Mouse (Mus musculus): Measurements from ENCODE around the gene Mgll. TPM values are rescaled to one million over a fixed set of nuclear protein-coding genes. Genes with fewer than 3 reads are reported as not detected.

Gene Mgll
- polyA plus RNA-seq, 1 experiment from 2014 or later = 65.4 TPM

- ATAC-seq = peak; percentile 23; the same call in 1 of the 2 replicates
- WGBS = under 1% methylated on average over 22 of the region's 22 CpGs
Observed at GRCm38 (mm10) chr6:88841514-88841780, 117.2 kb downstream of the Mgll start.

GRCm38 (mm10) chr6:88841781-88842689 lies 117.8 kb downstream of the Mgll start, which contains the start of gene Abtb1:
Gene Abtb1, minus strand, starts transcription at chr6:88841984.
- no peaks in the 10 kb centered on the region for H3K9me3 ChIP-seq (ENCODE audit: control insufficient read depth)
- peaks cover 6% of the 10 kb centered on the region; the same call in 1 of the 2 replicates for H3K4me1 ChIP-seq (replicated peaks; ENCODE audit: control insufficient read depth, insufficient read depth, low read length)
- H3K27ac ChIP-seq (ENCODE audit: low read depth, low read length) = peak within 1 kb of the TSS; percentile 87
- H3K27me3 ChIP-seq (replicated peaks; ENCODE audit: control insufficient read depth, insufficient read depth, low read length) = no peaks in the 10 kb centered on the region
- peak; percentile 84 for TF ChIP-seq CTCF (IDR thresholded peaks at IDR 0.05; ENCODE audit: low read depth)
- H3K9ac ChIP-seq (ENCODE audit: low read depth, low read length) = peak within 1 kb of the TSS; percentile 76
- peaks cover 25% of the 10 kb centered on the region for H3K36me3 ChIP-seq (ENCODE audit: control insufficient read depth, insufficient read depth)
- peak within 1 kb of the TSS; percentile 78 for H3K4me2 ChIP-seq (replicated peaks; ENCODE audit: low read depth)
- peak within 1 kb of the TSS; percentile 93 for H3K4me3 ChIP-seq (ENCODE audit: low read depth, low read length)
- WGBS = under 1% methylated on average over 67 of the region's 72 CpGs
- peak; percentile 94 for ATAC-seq

More at GRCm38 (mm10) chr6:88841514-88841780, 117.2 kb downstream of the Mgll start:
- H3K27ac ChIP-seq (ENCODE audit: low read depth, low read length) = peak overlapping the region; percentile 87
- peaks cover 28% of the 10 kb centered on the region for H3K36me3 ChIP-seq (ENCODE audit: control insufficient read depth, insufficient read depth)
- H3K27me3 ChIP-seq (replicated peaks; ENCODE audit: control insufficient read depth, insufficient read depth, low read length) = no peaks in the 10 kb centered on the region
- H3K9me3 ChIP-seq (ENCODE audit: control insufficient read depth) = no peaks in the 10 kb centered on the region
- TF ChIP-seq CTCF (IDR thresholded peaks at IDR 0.05; ENCODE audit: low read depth) = no peak
- peak overlapping the region; percentile 76 for H3K9ac ChIP-seq (ENCODE audit: low read depth, low read length)
- peaks cover 6% of the 10 kb centered on the region; the same call in 1 of the 2 replicates for H3K4me1 ChIP-seq (replicated peaks; ENCODE audit: control insufficient read depth, insufficient read depth, low read length)
- peak overlapping the region; percentile 78 for H3K4me2 ChIP-seq (replicated peaks; ENCODE audit: low read depth)
- H3K4me3 ChIP-seq (ENCODE audit: low read depth, low read length) = peak overlapping the region; percentile 93

GRCm38 (mm10) chr6:88842731-88843151 lies 118.5 kb downstream of the Mgll start:
- Histone ChIP-seq H3K4me2 (replicated peaks; ENCODE audit: low read depth) (peak overlapping the region; percentile 78), H3K4me3 (ENCODE audit: low read depth, low read length) (peak overlapping the region; percentile 93), H3K27ac (ENCODE audit: low read depth, low read length) (peak overlapping the region; percentile 87), H3K4me1 (replicated peaks; ENCODE audit: control insufficient read depth, insufficient read depth, low read length) (peaks cover 6% of the 10 kb centered on the region; the same call in 1 of the 2 replicates), H3K9ac (ENCODE audit: low read depth, low read length) (peak overlapping the region; percentile 71), H3K27me3 (replicated peaks; ENCODE audit: control insufficient read depth, insufficient read depth, low read length) (no peaks in the 10 kb centered on the region), H3K36me3 (ENCODE audit: control insufficient read depth, insufficient read depth) (peaks cover 20% of the 10 kb centered on the region), H3K9me3 (ENCODE audit: control insufficient read depth) (no peaks in the 10 kb centered on the region)
- TF ChIP-seq CTCF (IDR thresholded peaks at IDR 0.05; ENCODE audit: low read depth) = no peak
- under 1% methylated on average over 32 of the region's 32 CpGs for WGBS
- ATAC-seq = no peak

- Histone ChIP-seq H3K9ac (ENCODE audit: low read depth, low read length) (peak overlapping the region; percentile 71; the same call in 1 of the 2 replicates), H3K27me3 (replicated peaks; ENCODE audit: control insufficient read depth, insufficient read depth, low read length) (no peaks in the 10 kb centered on the region), H3K4me3 (ENCODE audit: low read depth, low read length) (peak overlapping the region; percentile 93; the same call in 1 of the 2 replicates), H3K4me1 (replicated peaks; ENCODE audit: control insufficient read depth, insufficient read depth, low read length) (peaks cover 6% of the 10 kb centered on the region; the same call in 1 of the 2 replicates), H3K4me2 (replicated peaks; ENCODE audit: low read depth) (peak overlapping the region; percentile 78), H3K9me3 (ENCODE audit: control insufficient read depth) (no peaks in the 10 kb centered on the region), H3K36me3 (ENCODE audit: control insufficient read depth, insufficient read depth) (peaks cover 15% of the 10 kb centered on the region; the same call in 1 of the 2 replicates), H3K27ac (ENCODE audit: low read depth, low read length) (no peak overlapping the region)
- ATAC-seq = no peak
- WGBS = 73% methylated on average over 7 of the region's 7 CpGs
- no peak for TF ChIP-seq CTCF (IDR thresholded peaks at IDR 0.05; ENCODE audit: low read depth)
Observed at GRCm38 (mm10) chr6:88843241-88843640, 119.0 kb downstream of the Mgll start.

GRCm38 (mm10) chr6:88843781-88844725 lies 119.8 kb downstream of the Mgll start:
- Histone ChIP-seq H3K4me2 (replicated peaks; ENCODE audit: low read depth) (no peak overlapping the region), H3K9ac (ENCODE audit: low read depth, low read length) (no peak overlapping the region), H3K4me1 (replicated peaks; ENCODE audit: control insufficient read depth, insufficient read depth, low read length) (peaks cover 6% of the 10 kb centered on the region; the same call in 1 of the 2 replicates), H3K36me3 (ENCODE audit: control insufficient read depth, insufficient read depth) (peaks cover 8% of the 10 kb centered on the region; the same call in 1 of the 2 replicates), H3K4me3 (ENCODE audit: low read depth, low read length) (no peak overlapping the region), H3K9me3 (ENCODE audit: control insufficient read depth) (no peaks in the 10 kb centered on the region), H3K27ac (ENCODE audit: low read depth, low read length) (no peak overlapping the region), H3K27me3 (replicated peaks; ENCODE audit: control insufficient read depth, insufficient read depth, low read length) (no peaks in the 10 kb centered on the region)
- TF ChIP-seq CTCF (IDR thresholded peaks at IDR 0.05; ENCODE audit: low read depth) = no peak
- WGBS = 87% methylated on average over 9 of the region's 9 CpGs
- no peak for ATAC-seq

All from intestine, postnatal 0 days (tissue).